In genomic region chr8:28427544-28428135, GRCm38 (mm10) we compare ENCODE assay signal across 13 mouse cellular contexts.
A peak's percentile ranks its signal among the peaks of the same experiment; 100 is the strongest.
DNase-seq lines count a peak whose midpoint lies in the region; ATAC-seq and TF ChIP-seq lines count a peak whose summit lies in the region.
"Had no signal": no experiment of that assay in that cellular context is flagged by ENCODE, and none has a peak within 500 bp of the region (broad histone marks: within the 10 kb centered on the region; RNA-seq: fewer than 3 reads in every experiment).

No protein-coding gene starts in this region.

- H3K4me3 ChIP-seq in midbrain, embryonic 12.5 days: no peak overlapping the region
- no peak overlapping the region for H3K4me3 ChIP-seq in liver, postnatal 0 days (ENCODE audit: low read depth, low read length)
- H3K4me3 ChIP-seq: limb, embryonic 15.5 days had no signal

- peak overlapping the region; percentile 46; the same call in 1 of the 2 replicates for H3K27ac ChIP-seq in midbrain, embryonic 12.5 days (replicated peaks)
- H3K27ac ChIP-seq in liver, postnatal 0 days (ENCODE audit: low read depth): no peak overlapping the region
- H3K27ac ChIP-seq: limb, embryonic 15.5 days had no signal

- TF ChIP-seq CTCF in liver, postnatal 0 days (IDR thresholded peaks at IDR 0.05; ENCODE audit: low read depth): no peak

- TF ChIP-seq EP300 in liver, postnatal 0 days (IDR thresholded peaks at IDR 0.05; ENCODE audit: low read depth): no peak

- no peaks in the 10 kb centered on the region for H3K36me3 ChIP-seq in midbrain, embryonic 12.5 days
- no peaks in the 10 kb centered on the region for H3K36me3 ChIP-seq in liver, postnatal 0 days (replicated peaks; ENCODE audit: insufficient read depth, low read length)
- H3K36me3 ChIP-seq: limb, embryonic 15.5 days had no signal

- peak; percentile 57; the same call in 1 of the 2 replicates for ATAC-seq in frontal cortex, adult (ENCODE audit: low TSS enrichment)
- ATAC-seq in midbrain, embryonic 12.5 days (ENCODE audit: low FRiP score, low read depth): peak; percentile 70
- ATAC-seq in liver, postnatal 0 days: no peak
- ATAC-seq: activated CD4-positive, CD25-positive, alpha-beta regulatory T cell, adult 4 months had no signal

- no peaks in the 10 kb centered on the region for H3K27me3 ChIP-seq in midbrain, embryonic 12.5 days
- no peaks in the 10 kb centered on the region for H3K27me3 ChIP-seq in liver, postnatal 0 days (ENCODE audit: insufficient read depth, low read length)
- H3K27me3 ChIP-seq: limb, embryonic 15.5 days had no signal

- WGBS in midbrain, embryonic 12.5 days: 44% methylated on average over 7 of the region's 7 CpGs
- 73% methylated on average over 7 of the region's 7 CpGs for WGBS in liver, postnatal 0 days (ENCODE audit: insufficient replicate concordance)

- no peaks in the 10 kb centered on the region for H3K4me1 ChIP-seq in midbrain, embryonic 12.5 days
- no peaks in the 10 kb centered on the region for H3K4me1 ChIP-seq in liver, postnatal 0 days (ENCODE audit: insufficient read depth)
- H3K4me1 ChIP-seq: limb, embryonic 15.5 days had no signal

- no peak for DNase-seq in frontal cortex, adult 2 months (ENCODE audit: extremely low spot score in 1 of 2, low spot score in 1 of 2)
- peak; percentile 6 for DNase-seq in right cerebral cortex, postnatal 4 days
- no peak for DNase-seq in right cerebral cortex, postnatal 36 days (ENCODE audit: low spot score in 2 of 2)
- DNase-seq in liver, postnatal 0 days: no peak
- DNase-seq in cerebellum, adult 11 months: no peak
- DNase-seq: adrenal gland, postnatal 36 days; gastrocnemius, postnatal 10 days; kidney, adult 8-10 months; lung, adult 2 months had no signal

- H3K9me3 ChIP-seq in midbrain, embryonic 12.5 days: no peaks in the 10 kb centered on the region
- no peaks in the 10 kb centered on the region for H3K9me3 ChIP-seq in liver, postnatal 0 days (ENCODE audit: low read length)
- H3K9me3 ChIP-seq: limb, embryonic 15.5 days had no signal

- H3K9ac ChIP-seq in midbrain, embryonic 12.5 days (replicated peaks): no peak overlapping the region
- H3K9ac ChIP-seq in liver, postnatal 0 days (replicated peaks): no peak overlapping the region
- H3K9ac ChIP-seq: limb, embryonic 15.5 days had no signal

- H3K4me2 ChIP-seq in midbrain, embryonic 12.5 days (replicated peaks): no peak overlapping the region
- H3K4me2 ChIP-seq in liver, postnatal 0 days (ENCODE audit: low read depth, low read length): no peak overlapping the region
- H3K4me2 ChIP-seq: limb, embryonic 15.5 days had no signal
